Mouse (Mus musculus) left cerebral cortex, postnatal 25 days (tissue): ENCODE results near the gene Dock9. TPM values are rescaled to one million over a fixed set of nuclear protein-coding genes. Genes with fewer than 3 reads are reported as not detected.
"Not testable (repeated sequence)": the region's sequence is repeated elsewhere in the genome, so short reads cannot be mapped to it uniquely, and the experiment has no call there.

Source experiments
- DNase-seq, 2 experiments: peaks; one replicate each; pipeline ENCODE4 v3.0.0; 2022; ENCODE audit warnings: low spot score in 2 of 2, mixed read lengths in 1 of 2
- intact Hi-C: fragments of 180-260 bp; cut with DNase I; formaldehyde crosslinking; loops from one replicate; pipeline ENCODE4 v1.15.1; 2025
- total RNA-seq, 2 experiments: library from RNA; stranded (reverse); gene quantifications; 2 replicates each; pipeline ENCODE4 v1.2.3; 2021

The Dock9 gene
- total RNA-seq, 2 experiments from 2014 or later = 91.3 to 92.3 TPM

DNA sequence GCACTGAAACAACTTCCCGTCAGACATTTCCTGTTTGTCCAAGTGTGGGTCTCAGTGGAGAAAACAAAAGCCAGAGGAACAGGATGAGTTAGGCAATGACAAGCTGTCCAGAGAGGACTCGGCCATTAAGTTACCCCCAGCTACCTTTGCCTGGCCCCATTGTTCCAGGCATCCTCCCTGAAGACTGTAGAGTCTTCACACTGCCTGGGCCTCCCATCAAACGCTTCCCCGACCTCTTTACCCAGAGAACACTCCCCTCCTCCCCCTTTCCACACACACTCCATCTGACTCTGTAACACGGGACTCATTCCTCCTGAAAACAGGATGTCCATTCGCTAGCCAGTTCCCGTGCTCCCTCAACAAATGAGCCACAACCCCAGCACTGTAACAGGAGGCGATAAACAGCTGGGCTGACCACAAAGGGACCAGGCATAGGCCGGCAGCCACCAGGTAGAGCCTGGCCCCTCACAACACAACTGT lies 149.0 kb downstream of the Dock9 start:
- no peak for DNase-seq
- intact Hi-C loops = no loop called here

DNA sequence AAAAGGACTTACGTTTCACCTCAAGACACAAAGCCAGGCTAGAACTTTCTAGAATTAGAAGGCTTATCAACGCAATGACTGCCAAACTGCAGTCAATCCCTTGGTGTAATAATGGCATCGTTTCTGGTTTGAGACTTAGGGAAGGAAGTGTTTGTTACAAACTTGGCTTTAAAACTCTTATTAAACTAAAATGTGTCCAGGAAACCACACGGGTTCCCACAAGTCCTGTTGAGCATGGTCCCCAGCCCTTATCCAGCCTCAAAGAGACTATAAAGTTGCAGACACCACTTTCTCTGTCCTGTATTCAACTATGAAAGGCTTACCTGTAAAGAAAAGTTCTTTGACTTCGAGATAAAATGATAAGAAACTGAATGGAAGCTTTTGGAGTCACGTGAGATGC lies 149.9 kb downstream of the Dock9 start:
- intact Hi-C loops = no loop called here
- no peak for DNase-seq

DNA sequence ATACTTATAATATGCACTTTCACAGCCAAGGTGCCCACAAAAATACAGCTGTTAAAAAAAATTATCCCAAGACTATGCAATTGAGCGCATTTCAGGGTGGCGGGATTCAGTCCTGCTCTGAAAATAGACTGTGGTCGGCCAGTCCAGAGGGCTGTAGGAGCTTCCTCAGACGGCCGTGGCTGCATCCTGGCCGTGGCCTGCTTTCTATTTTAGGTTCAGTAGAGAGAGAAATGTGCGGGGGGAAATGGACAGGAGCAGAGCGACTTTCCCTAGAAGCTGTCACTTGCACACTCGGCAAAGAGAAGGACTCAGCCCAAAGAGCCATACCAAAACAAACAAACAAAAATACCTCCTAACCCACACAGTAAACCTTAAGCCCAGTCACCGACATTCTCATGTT lies 151.0 kb downstream of the Dock9 start:
- peak in 1 of 2 experiments; percentile 39 for DNase-seq
- intact Hi-C loops = no loop called here

DNA sequence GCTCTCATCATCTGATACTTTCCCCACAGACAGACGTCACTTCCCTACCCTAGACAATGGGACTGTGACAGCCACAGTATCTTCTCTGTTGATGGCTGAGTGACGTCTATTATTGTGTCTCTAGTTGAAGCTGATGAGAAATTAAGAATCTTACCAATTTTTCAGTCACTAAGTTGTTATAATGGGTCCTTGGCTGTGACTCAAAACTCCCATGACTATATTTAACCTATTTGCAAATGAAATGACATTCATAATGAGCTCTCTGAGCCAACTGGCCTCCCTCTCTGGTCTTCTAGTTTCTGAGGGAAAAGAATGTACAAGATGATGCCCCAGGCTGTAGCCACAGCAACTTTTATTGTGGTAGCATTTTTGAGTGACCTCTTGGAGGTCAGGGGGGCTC lies 153.3 kb downstream of the Dock9 start:
- DNase-seq = no peak
- intact Hi-C loops = no loop called here

DNA sequence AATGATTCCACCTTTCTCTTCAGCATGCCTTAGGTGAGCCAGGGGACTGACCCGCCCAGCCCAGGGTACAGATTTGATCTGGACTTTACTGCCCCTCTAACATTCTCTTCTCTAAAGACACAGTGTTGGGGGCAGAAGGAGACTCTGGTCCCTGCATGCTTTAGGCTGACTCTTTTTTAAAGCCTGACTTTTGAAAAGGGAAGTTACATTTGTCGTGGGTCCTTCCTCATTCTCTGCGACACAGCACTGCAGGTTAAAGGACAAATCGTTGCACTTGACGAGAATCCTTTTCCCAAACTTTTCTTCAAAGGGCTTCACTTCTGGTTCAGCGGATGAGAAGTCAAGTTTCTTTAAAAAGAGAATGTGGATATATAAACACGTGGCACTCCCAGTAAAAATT lies 156.4 kb downstream of the Dock9 start:
- no peak for DNase-seq
- intact Hi-C loops = no loop called here

DNA sequence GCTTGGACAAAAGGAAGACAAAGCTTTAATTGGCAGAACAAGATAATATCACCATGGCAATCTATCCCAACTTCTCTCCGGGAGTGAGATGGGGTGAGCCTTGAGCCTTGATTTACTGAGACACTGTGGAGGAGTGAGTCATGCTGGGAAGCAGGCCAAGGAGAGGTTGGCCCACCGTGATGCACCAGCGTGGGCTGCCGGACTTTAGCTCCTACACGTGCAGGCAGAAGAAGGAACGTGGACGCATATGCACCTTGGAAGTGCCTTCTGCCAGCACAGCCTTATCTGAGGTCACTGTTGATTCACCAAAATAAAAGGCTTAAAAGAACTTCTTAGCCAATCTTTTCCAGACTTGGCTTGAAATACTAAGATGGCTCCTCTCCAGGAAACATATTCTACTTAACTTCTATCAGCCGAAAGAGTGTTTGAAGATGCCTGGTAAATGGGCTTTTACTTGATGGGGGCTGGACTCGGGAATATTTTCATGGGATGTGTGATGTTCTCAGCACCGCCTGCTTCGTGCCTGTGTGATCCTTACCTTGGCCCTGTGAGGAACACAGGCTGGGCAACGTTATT lies 160.6 kb downstream of the Dock9 start:
- intact Hi-C loops = no loop called here
- peak in 1 of 2 experiments; percentile 74 for DNase-seq

DNA sequence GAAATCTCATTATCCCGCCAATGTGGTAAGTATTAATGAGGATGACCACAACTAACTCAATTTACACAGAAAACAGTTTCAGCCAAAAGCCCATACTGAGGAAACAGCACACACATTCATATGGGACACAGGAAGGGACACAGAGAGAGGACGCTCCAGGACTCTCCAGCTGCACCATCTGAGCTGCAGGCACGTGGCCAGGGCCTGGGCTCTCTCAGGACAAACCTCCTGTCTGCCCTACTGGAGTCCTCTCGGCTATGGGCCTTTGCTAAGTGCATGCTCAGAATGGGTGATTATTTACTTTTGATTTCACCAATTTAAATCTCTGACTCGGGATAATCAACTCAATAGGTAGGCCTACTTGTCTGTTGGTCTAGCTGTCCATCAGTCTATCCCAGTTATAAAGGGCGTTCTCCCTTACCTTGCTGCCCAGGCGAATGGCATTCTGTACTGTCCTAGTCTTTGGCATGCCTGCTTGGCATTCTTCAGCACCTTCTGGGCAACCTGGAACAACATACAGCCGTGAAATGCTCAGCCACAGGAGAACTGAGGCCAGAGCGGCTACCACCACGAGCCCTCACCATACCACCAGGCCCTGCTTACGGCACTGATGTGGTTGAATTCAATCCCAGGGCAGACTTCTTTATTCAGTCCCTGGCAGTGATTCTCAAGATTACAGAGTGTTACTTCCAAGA lies 162.8 kb downstream of the Dock9 start:
- DNase-seq = peak in 1 of 2 experiments; percentile 49
- intact Hi-C loops = loop anchor here (5.0 kb wide), 2 partner anchors 102 to 117 kb away; no protein-coding TSS in a partner anchor

DNA sequence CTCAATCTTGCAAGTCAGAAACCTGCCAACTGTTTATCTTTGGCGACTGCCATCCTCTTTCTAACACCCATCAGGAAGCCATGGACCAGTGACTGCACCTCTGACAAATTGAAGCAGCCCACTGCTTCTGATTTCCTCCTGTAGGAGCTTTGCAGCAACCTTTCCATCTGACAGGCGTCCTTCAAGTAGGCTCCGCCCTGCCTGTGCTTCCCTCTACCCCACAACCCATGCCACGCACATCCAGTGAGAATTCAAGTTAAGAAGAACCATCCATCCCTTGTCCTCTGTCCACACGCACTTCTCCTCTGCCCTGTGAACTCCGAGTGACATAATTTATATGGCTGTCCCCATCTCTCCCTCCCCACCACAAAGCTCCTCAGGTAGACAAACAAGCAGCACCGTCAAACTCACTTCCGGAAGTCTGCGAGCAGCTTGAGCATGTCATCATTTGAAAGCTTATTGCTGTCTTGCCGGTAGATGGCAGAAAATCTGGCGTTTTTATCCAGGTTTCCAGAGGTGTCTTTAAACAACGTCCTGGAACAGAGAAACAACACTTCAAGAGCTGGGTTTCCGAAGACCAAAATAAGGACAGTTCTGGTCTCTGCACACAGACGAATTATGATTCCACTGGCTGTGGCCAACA lies 163.4 kb downstream of the Dock9 start:
- DNase-seq = no peak
- intact Hi-C loops = loop anchor here (5.0 kb wide), 2 partner anchors 103 to 118 kb away; no protein-coding TSS in a partner anchor

DNA sequence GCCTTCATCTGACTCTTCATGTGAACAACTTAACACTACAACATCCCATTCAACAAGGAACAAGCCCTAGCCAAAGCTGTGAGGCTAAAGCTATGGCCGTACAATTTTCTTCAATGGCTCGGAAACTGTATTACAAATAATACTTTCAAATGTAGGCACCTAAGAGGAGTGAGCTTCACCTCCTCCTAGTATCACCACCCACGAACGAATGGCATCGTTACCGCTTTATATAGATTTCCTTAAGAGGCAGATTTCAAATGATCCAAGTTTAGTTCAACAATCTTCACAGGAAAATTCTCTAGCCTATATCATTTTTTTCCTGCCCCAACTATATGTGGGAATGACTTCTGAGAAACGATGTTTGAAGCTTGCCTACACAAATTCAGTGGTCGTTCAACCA lies 165.7 kb downstream of the Dock9 start:
- intact Hi-C loops = loop anchor here (5.0 kb wide), 2 partner anchors 105 to 120 kb away; no protein-coding TSS in a partner anchor
- DNase-seq = peak in 1 of 2 experiments; percentile 58

DNA sequence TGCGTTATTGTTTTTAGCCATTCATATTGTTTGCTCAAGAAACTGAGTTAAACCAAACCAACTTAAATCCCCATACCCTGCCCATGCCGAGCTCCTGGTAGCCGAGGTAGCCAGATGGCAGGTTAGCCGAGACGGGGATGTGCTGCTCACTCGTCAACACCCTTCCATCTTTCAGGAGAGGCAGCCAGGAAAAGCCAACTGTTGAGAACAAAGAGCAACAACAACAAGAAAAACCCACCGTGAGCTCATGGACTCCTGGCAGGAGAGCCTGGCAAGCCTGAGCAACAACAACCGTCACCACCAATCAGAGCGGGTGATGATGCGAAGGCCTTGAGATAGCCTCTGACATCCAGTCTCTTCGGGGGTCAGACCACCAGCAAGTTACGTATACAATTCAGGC lies 170.9 kb downstream of the Dock9 start:
- intact Hi-C loops = no loop called here
- no peak for DNase-seq

DNA sequence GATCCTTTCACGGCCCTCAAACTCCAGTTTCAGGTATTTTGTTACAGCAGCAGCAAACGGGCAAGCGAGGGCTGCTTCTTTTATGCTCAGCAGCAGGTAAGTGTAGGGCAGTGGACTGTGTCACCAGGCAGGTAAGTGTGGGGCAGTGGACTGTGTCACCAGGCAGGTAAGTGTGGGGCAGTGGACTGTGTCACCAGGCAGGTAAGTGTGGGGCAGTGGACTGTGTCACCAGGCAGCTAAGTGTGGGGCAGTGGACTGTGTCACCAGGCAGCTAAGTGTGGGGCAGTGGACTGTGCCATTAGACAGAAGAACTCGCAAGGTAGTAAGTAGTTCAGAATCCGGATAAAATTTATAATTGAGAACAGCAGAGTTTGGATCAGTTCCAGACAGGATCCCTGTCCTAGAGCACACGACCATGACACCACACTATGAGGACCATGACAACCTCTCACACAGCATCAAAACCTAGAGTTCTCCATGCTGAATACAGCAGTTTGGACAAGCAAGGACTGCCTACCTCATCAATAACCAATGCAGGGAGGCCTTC lies 173.6 kb downstream of the Dock9 start:
- DNase-seq = not testable (repeated sequence)
- intact Hi-C loops = loop anchor here (5.0 kb wide), 1 partner anchor 37 kb away; no protein-coding TSS in a partner anchor

DNA sequence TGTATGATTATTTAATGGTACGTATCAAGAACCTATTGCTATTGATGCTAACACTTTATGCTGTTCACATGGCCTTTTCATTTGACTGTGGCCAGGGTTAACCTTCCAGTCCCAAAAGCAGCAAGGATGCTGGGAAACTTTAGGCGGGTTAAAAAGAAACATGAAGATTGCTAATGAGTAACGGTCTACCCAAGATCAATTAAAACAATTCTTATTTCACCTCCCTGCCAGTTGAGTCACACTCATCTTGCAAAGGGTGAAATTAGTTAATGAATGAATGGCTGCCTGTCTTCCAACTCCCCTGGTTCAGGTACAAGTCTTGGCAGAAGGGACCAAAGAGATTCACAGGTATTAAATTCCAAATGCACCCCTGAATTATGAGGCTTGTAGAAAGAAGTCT lies 175.8 kb downstream of the Dock9 start:
- intact Hi-C loops = loop anchor here (5.0 kb wide), 1 partner anchor 35 kb away; no protein-coding TSS in a partner anchor
- DNase-seq = no peak

DNA sequence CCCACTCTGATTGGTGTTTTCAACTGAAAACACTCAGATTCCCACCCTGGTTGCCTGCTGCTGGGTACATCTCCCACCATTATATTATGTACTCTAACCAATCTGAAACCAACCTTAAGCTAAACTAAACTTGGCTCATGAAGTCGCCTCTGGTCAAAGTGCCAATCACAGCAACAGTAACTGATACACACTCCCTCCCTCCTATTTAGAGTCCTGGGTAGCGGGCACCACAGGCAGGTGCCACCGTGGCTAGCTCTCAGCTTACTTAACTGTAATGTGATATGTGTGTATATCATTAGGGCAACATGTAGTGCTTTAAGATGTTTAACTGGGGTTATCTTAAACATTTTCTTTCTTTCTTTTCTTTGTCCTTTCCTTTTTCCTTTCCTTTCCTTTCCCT lies 177.1 kb downstream of the Dock9 start:
- intact Hi-C loops = loop anchor here (5.0 kb wide), 1 partner anchor 33 kb away; no protein-coding TSS in a partner anchor
- DNase-seq = no peak

DNA sequence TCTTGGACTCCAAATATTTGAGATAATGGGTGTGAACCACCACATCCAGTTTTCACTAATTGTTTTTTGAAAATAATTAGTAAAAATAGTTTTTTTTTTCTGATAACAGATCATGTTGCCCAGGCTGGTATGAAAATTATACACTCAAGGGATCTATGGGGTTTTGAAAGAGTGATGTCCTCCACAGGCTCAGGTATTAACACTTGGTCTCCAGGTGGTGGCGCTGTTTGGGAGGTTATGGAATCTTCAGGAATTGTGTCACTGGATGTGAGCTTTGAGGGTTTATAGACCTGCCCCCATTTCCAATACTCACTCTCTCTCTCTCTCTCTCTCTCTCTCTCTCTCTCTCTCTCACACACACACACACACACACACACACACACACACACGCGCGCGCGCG lies 177.5 kb downstream of the Dock9 start:
- DNase-seq = no peak
- intact Hi-C loops = loop anchor here (5.0 kb wide), 1 partner anchor 33 kb away; no protein-coding TSS in a partner anchor

DNA sequence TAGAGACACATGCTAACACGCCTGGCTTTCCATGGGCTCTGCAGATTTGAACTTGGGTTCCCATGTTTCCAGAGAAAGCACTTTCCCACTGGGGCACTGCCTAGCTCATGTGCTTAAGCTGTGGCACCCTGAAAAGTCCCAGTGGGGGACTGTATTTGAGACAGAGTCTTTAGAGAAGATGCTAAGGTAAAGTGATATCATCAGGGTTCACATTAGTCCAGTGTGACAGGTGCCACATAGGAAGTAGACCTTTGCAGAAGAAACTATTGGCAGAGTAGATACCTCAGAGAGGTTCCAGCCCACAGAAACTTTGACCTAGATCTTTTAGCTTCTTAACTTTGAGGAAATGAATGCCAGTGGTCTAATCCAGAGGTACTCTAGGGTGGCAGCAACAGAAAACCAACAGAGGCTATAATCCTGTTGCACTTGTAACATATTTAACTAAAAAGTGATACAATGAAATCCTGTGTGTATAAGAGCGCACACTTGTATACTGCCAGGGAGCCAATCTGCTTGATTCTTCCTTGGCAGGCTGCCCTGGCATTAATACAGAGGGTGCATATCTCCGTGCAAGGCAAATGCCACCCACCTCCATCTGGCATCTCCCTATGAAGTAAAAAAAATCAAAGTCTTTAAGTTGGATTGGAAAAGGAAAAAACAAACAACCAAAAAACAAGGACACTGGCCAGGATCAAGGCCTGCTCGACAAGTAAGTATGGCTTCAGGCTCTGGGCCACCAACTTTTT lies 179.8 kb downstream of the Dock9 start:
- intact Hi-C loops = loop anchor here (1.0 to 2.0 kb wide), 2 partner anchors 22 to 121 kb away; no protein-coding TSS in a partner anchor

DNA sequence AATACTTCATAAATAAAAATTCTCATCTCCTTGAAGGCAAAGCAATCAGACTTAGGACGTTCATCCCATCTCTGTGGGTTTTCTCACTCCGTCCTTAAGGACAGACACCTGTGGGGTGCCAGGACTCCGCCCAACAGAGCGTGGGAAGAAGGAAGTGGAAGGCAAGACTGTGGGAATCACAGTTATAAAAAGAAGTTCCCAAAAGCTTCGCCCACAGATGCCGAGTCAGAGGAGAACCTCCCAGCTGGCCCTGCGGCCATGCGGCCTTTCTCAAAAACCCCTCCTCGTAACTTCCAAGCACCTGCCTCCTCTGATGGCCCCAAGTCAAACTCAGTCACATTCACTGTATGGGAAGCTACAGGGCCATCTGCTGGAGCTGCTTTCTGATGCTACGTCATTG lies 182.2 kb downstream of the Dock9 start:
- intact Hi-C loops = no loop called here
- peak in 1 of 2 experiments; percentile 90 for DNase-seq

More for the DNA sequence above, 179.8 kb downstream of the Dock9 start:
- DNase-seq = peak; percentile 86 to 93

DNA sequence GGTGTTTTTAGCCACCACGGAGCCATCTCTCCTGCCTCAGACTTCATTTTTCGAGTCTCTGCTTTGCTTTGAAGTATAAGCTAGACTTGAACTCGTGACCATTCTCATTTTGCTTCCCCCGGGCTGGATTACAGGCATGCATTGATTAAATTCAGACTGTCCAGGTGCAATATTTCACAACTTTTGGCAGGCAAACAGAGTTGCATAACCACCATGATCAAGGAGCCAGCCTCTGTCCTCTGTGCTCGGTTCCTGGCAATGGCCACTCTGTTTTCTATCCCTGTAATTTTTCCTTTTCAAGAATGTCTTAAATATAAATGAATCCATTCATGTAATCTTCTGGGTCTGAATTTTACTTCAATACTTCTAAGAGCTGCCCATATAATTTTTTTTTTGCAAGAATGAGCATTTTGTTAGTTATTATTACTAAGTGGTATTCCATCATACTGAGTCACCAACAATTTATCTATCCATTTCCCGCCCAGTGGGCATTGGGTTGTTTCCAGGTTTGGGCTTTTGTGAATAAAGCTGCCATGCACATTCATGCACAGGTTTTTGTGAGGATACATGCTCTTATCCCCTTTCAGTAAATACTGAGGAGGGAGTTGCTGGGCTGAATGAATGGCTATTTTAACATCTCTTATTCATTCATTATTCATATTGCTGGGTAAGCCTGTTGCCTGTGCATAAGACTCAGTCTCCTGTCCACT lies 183.0 kb downstream of the Dock9 start:
- intact Hi-C loops = no loop called here
- DNase-seq = no peak

DNA sequence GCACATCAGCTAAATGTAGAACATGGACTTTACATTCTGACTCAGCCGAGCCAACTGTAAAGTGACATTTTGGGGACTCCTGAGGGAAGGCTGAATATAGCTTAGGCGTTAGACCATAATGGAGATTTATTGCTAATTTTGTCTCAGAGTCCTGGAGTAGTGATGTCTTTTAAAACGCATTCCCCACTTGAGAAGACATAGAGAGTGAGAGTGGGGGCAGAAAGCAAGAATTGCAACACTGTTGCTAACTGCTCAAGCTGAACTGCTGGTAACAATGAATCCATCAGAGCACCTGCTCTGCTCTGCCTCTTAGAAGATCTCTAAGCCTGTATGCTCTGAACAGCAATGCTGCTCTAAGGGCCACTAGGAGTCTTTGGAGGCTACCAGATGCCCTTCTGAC lies 184.1 kb downstream of the Dock9 start:
- intact Hi-C loops = no loop called here
- DNase-seq = peak in 1 of 2 experiments; percentile 88

DNA sequence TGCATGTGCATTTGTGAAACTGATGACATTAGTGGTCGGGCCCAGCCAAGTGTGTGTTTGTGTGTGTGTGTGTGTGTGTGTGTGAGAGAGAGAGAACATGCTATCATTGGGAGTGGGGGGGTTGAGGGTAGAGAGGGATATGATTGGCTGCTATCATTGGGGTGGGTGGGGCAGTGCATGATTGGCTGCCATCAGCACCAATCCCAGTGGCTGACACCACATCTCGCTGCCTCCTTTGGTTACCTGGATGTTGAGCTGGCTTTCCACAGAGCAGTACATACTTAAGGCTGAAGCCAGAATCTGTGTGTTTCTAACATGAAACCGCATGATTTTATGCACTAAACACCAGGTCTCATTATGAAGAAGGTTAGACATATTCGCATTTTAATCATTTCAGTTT lies 184.7 kb downstream of the Dock9 start:
- DNase-seq = no peak
- intact Hi-C loops = no loop called here
